Mouse (Mus musculus): ENCODE results near the gene Mrpl11.

- TF ChIP-seq TCF12 (IDR thresholded peaks at IDR 0.05; ENCODE audit: low read depth, low read length) (no peak), MAX (IDR thresholded peaks at IDR 0.05; ENCODE audit: low read length) (no peak), POLR2A (IDR thresholded peaks at IDR 0.05; ENCODE audit: low read depth, low read length) (no peak), CTCF (conservative IDR thresholded peaks at IDR 0.05 in 1 of 2, IDR thresholded peaks at IDR 0.05 in 1 of 2; ENCODE audit: low read depth in 2 of 2, low read length in 2 of 2) (no peak), SMC3 (IDR thresholded peaks at IDR 0.05; ENCODE audit: low read depth, low read length) (no peak), MEF2A (IDR thresholded peaks at IDR 0.05; ENCODE audit: borderline replicate concordance, low read depth, low read length) (no peak), BHLHE40 (IDR thresholded peaks at IDR 0.05; ENCODE audit: low read depth, low read length) (no peak)
Observed at GRCm38 (mm10) chr19:4916827-4917226, 45.1 kb upstream of the Mrpl11 start.
